Mouse (Mus musculus) heart, embryonic 13.5 days (tissue): Measurements from ENCODE around the gene Coq4. TPM values are rescaled to one million over a fixed set of nuclear protein-coding genes. Genes with fewer than 3 reads are reported as not detected.
"Not testable (repeated sequence)": the region's sequence is repeated elsewhere in the genome, so short reads cannot be mapped to it uniquely, and the experiment has no call there.

ENCODE experiments used
- ATAC-seq: fragments of 200-750 bp; cut with Nextera tagmentation; 2 replicates; pipeline ENCODE4 v1.8.0; 2017; ENCODE audit warnings: moderate TSS enrichment; ENCODE audit not compliant: insufficient number of reproducible peaks, low FRiP score, low TSS enrichment; ENCODE audit errors: extremely low read depth
- H3K27ac ChIP-seq: fragments of 300-500 bp; sonication (generic); replicated peaks from 2 replicates; pipeline ENCODE4 v1.5.1; 2015; ENCODE audit warnings: moderate library complexity, mild to moderate bottlenecking, inconsistent platforms
- H3K27me3 ChIP-seq: fragments of 300-500 bp; sonication (generic); replicated peaks from 2 replicates; pipeline ENCODE4 v1.6.1; 2015; ENCODE audit warnings: mild to moderate bottlenecking, inconsistent platforms
- H3K36me3 ChIP-seq: fragments of 300-500 bp; sonication (generic); 2 replicates; pipeline ENCODE4 v1.6.1; 2015; ENCODE audit warnings: mild to moderate bottlenecking, inconsistent platforms
- H3K4me1 ChIP-seq: fragments of 300-500 bp; sonication (generic); 2 replicates; pipeline ENCODE4 v1.6.1; 2015; ENCODE audit warnings: inconsistent platforms
- H3K4me2 ChIP-seq: fragments of 300-500 bp; sonication (generic); 2 replicates; pipeline ENCODE4 v1.6.1; 2015; ENCODE audit warnings: inconsistent platforms, mild to moderate bottlenecking, moderate library complexity
- H3K4me3 ChIP-seq: fragments of 300-500 bp; sonication (generic); 2 replicates; pipeline ENCODE4 v1.5.1; 2015; ENCODE audit warnings: moderate library complexity, mild to moderate bottlenecking, inconsistent platforms
- H3K9ac ChIP-seq: fragments of 300-500 bp; sonication (generic); 2 replicates; pipeline ENCODE4 v1.6.1; 2015; ENCODE audit warnings: inconsistent platforms, mild to moderate bottlenecking, moderate library complexity
- H3K9me3 ChIP-seq: fragments of 300-500 bp; sonication (generic); 2 replicates; pipeline ENCODE4 v1.6.1; 2016; ENCODE audit warnings: inconsistent platforms
- WGBS: fragments of 180-500 bp; shearing (Covaris S2); methylation state at CpG from one replicate; pipeline ENCODE4 v1.1.7; 2015; ENCODE audit warnings: mixed read lengths; 5-methylcytosine and 5-hydroxymethylcytosine counted together
- polyA plus RNA-seq: library from polyadenylated mRNA; unstranded; fragments of >200 nt; fragmentation: Nextera tagmentation; extraction: Ambion mirVana; gene quantifications from 2 replicates; pipeline ENCODE4 v1.2.1, GENCODE M21; 2015

Coq4 gene
- polyA plus RNA-seq, 1 experiment from 2014 or later: 24.6 TPM

- WGBS: 0% methylated on average over 1 of the region's 1 CpGs
Observed at GRCm38 (mm10) chr2:29764831-29765230, 22.5 kb upstream of the Coq4 start.

GRCm38 (mm10) chr2:29767976-29768709 lies 19.1 kb upstream of the Coq4 start:
- Histone ChIP-seq H3K4me3 (no peak overlapping the region), H3K4me1 (peaks cover 2% of the 10 kb centered on the region; the same call in 1 of the 2 replicates), H3K9ac (no peak overlapping the region), H3K9me3 (no peaks in the 10 kb centered on the region), H3K4me2 (no peak overlapping the region), H3K27me3 (peaks cover 11% of the 10 kb centered on the region), H3K36me3 (peaks cover 4% of the 10 kb centered on the region; the same call in 1 of the 2 replicates), H3K27ac (no peak overlapping the region)
- WGBS: 54% methylated on average over 11 of the region's 11 CpGs
- no peak for ATAC-seq

More at GRCm38 (mm10) chr2:29764831-29765230, 22.5 kb upstream of the Coq4 start:
- Histone ChIP-seq H3K9ac (no peak overlapping the region), H3K27me3 (peaks cover 21% of the 10 kb centered on the region), H3K4me1 (no peaks in the 10 kb centered on the region), H3K9me3 (no peaks in the 10 kb centered on the region), H3K27ac (no peak overlapping the region), H3K4me2 (no peak overlapping the region), H3K4me3 (no peak overlapping the region), H3K36me3 (no peaks in the 10 kb centered on the region)
- no peak for ATAC-seq

- 57% methylated on average over 9 of the region's 9 CpGs for WGBS
- ATAC-seq: no peak
Observed at GRCm38 (mm10) chr2:29768901-29769300, 18.4 kb upstream of the Coq4 start.

GRCm38 (mm10) chr2:29770162-29770561 lies 17.1 kb upstream of the Coq4 start:
- Histone ChIP-seq H3K27ac (no peak overlapping the region), H3K9me3 (no peaks in the 10 kb centered on the region), H3K4me2 (no peak overlapping the region), H3K4me1 (peaks cover 12% of the 10 kb centered on the region), H3K36me3 (peaks cover 8% of the 10 kb centered on the region; the same call in 1 of the 2 replicates), H3K9ac (no peak overlapping the region), H3K4me3 (no peak overlapping the region), H3K27me3 (peaks cover 9% of the 10 kb centered on the region; the same call in 1 of the 2 replicates)
- no peak for ATAC-seq

More at GRCm38 (mm10) chr2:29768901-29769300, 18.4 kb upstream of the Coq4 start:
- Histone ChIP-seq H3K4me3 (no peak overlapping the region), H3K27me3 (peaks cover 9% of the 10 kb centered on the region; the same call in 1 of the 2 replicates), H3K9me3 (no peaks in the 10 kb centered on the region), H3K4me1 (peaks cover 10% of the 10 kb centered on the region), H3K9ac (no peak overlapping the region), H3K4me2 (no peak overlapping the region), H3K36me3 (peaks cover 4% of the 10 kb centered on the region; the same call in 1 of the 2 replicates), H3K27ac (no peak overlapping the region)

GRCm38 (mm10) chr2:29771611-29772461 lies 15.5 kb upstream of the Coq4 start:
- Histone ChIP-seq H3K9ac (no peak overlapping the region), H3K4me1 (peaks cover 12% of the 10 kb centered on the region), H3K9me3 (no peaks in the 10 kb centered on the region), H3K36me3 (peaks cover 22% of the 10 kb centered on the region), H3K4me3 (no peak overlapping the region), H3K27me3 (0 out of 2 replicates have a peak, but pooled peaks cover 2% of the 10 kb centered on the region), H3K4me2 (no peak overlapping the region), H3K27ac (no peak overlapping the region)
- 61% methylated on average over 8 of the region's 8 CpGs for WGBS
- no peak for ATAC-seq

- Histone ChIP-seq H3K27ac (no peak overlapping the region), H3K9ac (no peak overlapping the region), H3K4me3 (no peak overlapping the region), H3K27me3 (no peaks in the 10 kb centered on the region), H3K4me2 (no peak overlapping the region), H3K4me1 (peaks cover 12% of the 10 kb centered on the region), H3K36me3 (peaks cover 37% of the 10 kb centered on the region), H3K9me3 (no peaks in the 10 kb centered on the region)
- ATAC-seq: no peak
- WGBS: 58% methylated on average over 4 of the region's 4 CpGs
Observed at GRCm38 (mm10) chr2:29773323-29773722, 14.0 kb upstream of the Coq4 start.

GRCm38 (mm10) chr2:29781256-29781655 lies 6.0 kb upstream of the Coq4 start:
- H3K4me3 ChIP-seq, H3K4me1 ChIP-seq, H3K9me3 ChIP-seq, H3K9ac ChIP-seq, H3K27ac ChIP-seq, ATAC-seq, H3K27me3 ChIP-seq, H3K4me2 ChIP-seq: not testable (repeated sequence)
- 93% methylated on average over 2 of the region's 2 CpGs for whole genome bisulfite sequencing
- peaks cover 98% of the 10 kb centered on the region for H3K36me3 ChIP-seq

GRCm38 (mm10) chr2:29784290-29784689 lies 3.0 kb upstream of the Coq4 start:
- H3K4me3 ChIP-seq: no peak overlapping the region

GRCm38 (mm10) chr2:29787937-29788681 lies 816 bp downstream of the Coq4 start, which contains the start of gene Trub2:
TSS of gene Trub2 (minus strand) at chr2:29788502.
- peak; percentile 79 for ATAC-seq
- no peaks in the 10 kb centered on the region for H3K27me3 ChIP-seq
- H3K27ac ChIP-seq: peak within 1 kb of the TSS; percentile 67
- WGBS: under 1% methylated on average over 45 of the region's 45 CpGs
- peak within 1 kb of the TSS; percentile 81 for H3K4me2 ChIP-seq
- peaks cover 19% of the 10 kb centered on the region for H3K4me1 ChIP-seq
- no peaks in the 10 kb centered on the region for H3K9me3 ChIP-seq
- H3K9ac ChIP-seq: peak within 1 kb of the TSS; percentile 80
- peak within 1 kb of the TSS; percentile 71 for H3K4me3 ChIP-seq
- H3K36me3 ChIP-seq: peaks cover 64% of the 10 kb centered on the region

More at GRCm38 (mm10) chr2:29784290-29784689, 3.0 kb upstream of the Coq4 start:
- peaks cover 19% of the 10 kb centered on the region for H3K4me1 ChIP-seq
- peaks cover 69% of the 10 kb centered on the region for H3K36me3 ChIP-seq
- WGBS: 70% methylated on average over 4 of the region's 4 CpGs
- no peak overlapping the region for H3K4me2 ChIP-seq
- H3K9ac ChIP-seq: no peak overlapping the region
- peaks cover 2% of the 10 kb centered on the region; the same call in 1 of the 2 replicates for H3K9me3 ChIP-seq
- no peaks in the 10 kb centered on the region for H3K27me3 ChIP-seq
- no peak overlapping the region for H3K27ac ChIP-seq
- no peak for ATAC-seq

GRCm38 (mm10) chr2:29792772-29793487 lies 5.6 kb downstream of the Coq4 start:
- Histone ChIP-seq H3K27ac (no peak overlapping the region), H3K4me3 (no peak overlapping the region), H3K9ac (no peak overlapping the region), H3K4me2 (no peak overlapping the region), H3K27me3 (no peaks in the 10 kb centered on the region), H3K4me1 (peaks cover 9% of the 10 kb centered on the region), H3K36me3 (peaks cover 57% of the 10 kb centered on the region), H3K9me3 (no peaks in the 10 kb centered on the region)
- ATAC-seq: no peak
- WGBS: 83% methylated on average over 2 of the region's 2 CpGs
